Mouse (Mus musculus) thymus, adult 2 months (tissue): ENCODE measurements around the gene Ocm. TPM values are rescaled to one million over a fixed set of nuclear protein-coding genes. Genes with fewer than 3 reads are reported as not detected.

Experiments used
- DNase-seq: peaks from one replicate; pipeline ENCODE4 v3.0.0; 2021
- H3K27ac ChIP-seq: fragments of 200-500 bp; 2 replicates; pipeline ENCODE4 v1.5.1; 2012; ENCODE audit warnings: low read length, control low read depth; ENCODE audit not compliant: control insufficient read depth, insufficient read depth
- H3K27me3 ChIP-seq: fragments of 200-500 bp; 2 replicates; pipeline ENCODE4 v1.6.1; 2012; ENCODE audit warnings: mild to moderate bottlenecking, low read length, moderate library complexity, mixed read lengths; ENCODE audit not compliant: control insufficient read depth, insufficient read depth
- H3K36me3 ChIP-seq: fragments of 200-500 bp; 2 replicates; pipeline ENCODE4 v1.6.1; 2012; ENCODE audit warnings: mild to moderate bottlenecking, low read length, moderate library complexity; ENCODE audit not compliant: control insufficient read depth, insufficient read depth
- H3K4me1 ChIP-seq: fragments of 200-500 bp; replicated peaks from 2 replicates; pipeline ENCODE4 v1.6.1; 2012; ENCODE audit warnings: low read length; ENCODE audit not compliant: control insufficient read depth, insufficient read depth
- H3K4me3 ChIP-seq: fragments of 200-500 bp; 2 replicates; pipeline ENCODE4 v1.5.1; 2012; ENCODE audit warnings: mild to moderate bottlenecking, low read length, control low read depth, moderate library complexity; ENCODE audit not compliant: control insufficient read depth, insufficient read depth
- CTCF ChIP-seq: fragments of 200-500 bp; IDR thresholded peaks from 2 replicates; pipeline ENCODE4 v1.5.1; 2012; ENCODE audit warnings: mild to moderate bottlenecking, control low read depth, low read length, moderate library complexity, borderline replicate concordance; ENCODE audit not compliant: control insufficient read depth, poor library complexity, insufficient read depth; ENCODE audit errors: extremely low read depth
- POLR2A ChIP-seq: fragments of 200-500 bp; IDR thresholded peaks from 2 replicates; pipeline ENCODE4 v1.6.1; 2012; ENCODE audit warnings: mild to moderate bottlenecking, low read length, control low read depth, moderate library complexity; ENCODE audit not compliant: control insufficient read depth, poor library complexity, insufficient read depth; ENCODE audit errors: extremely low read depth
- WGBS: fragments of 180-500 bp; shearing (Covaris S2); methylation state at CpG from one replicate; pipeline ENCODE4 v1.1.7; 2018; 5-methylcytosine and 5-hydroxymethylcytosine counted together
- polyA plus RNA-seq: library from polyadenylated mRNA; depleted of rRNA; stranded (reverse); fragments of >200 nt; gene quantifications from 2 replicates; pipeline ENCODE4 v1.2.3, GENCODE M21; 2012; rRNA removed

The Ocm gene
- not detected in 2 replicates for polyA plus RNA-seq

- no peak for TF ChIP-seq CTCF
- TF ChIP-seq POLR2A = no peak
- no peaks in the 10 kb centered on the region for H3K36me3 ChIP-seq
- H3K4me1 ChIP-seq = no peaks in the 10 kb centered on the region
- no peaks in the 10 kb centered on the region for H3K27me3 ChIP-seq
- no peak for DNase-seq
- no peak within 1 kb of the TSS for H3K27ac ChIP-seq
- no peak within 1 kb of the TSS for H3K4me3 ChIP-seq
- 10% methylated on average over 11 of the region's 11 CpGs for WGBS
Observed at GRCm38 (mm10) chr5:144026620-144027263, at the start of gene Ocm. Gene Ocm (minus strand): TSS chr5:144026670.

- Histone ChIP-seq H3K27ac (no peak overlapping the region), H3K27me3 (no peaks in the 10 kb centered on the region), H3K4me1 (no peaks in the 10 kb centered on the region), H3K4me3 (no peak overlapping the region), H3K36me3 (no peaks in the 10 kb centered on the region)
- no peak for DNase-seq
- 67% methylated on average over 1 of the region's 1 CpGs for WGBS
- no peak for TF ChIP-seq CTCF
- no peak for TF ChIP-seq POLR2A
Observed at GRCm38 (mm10) chr5:144071249-144071648, 44.8 kb upstream of the Ocm start.

GRCm38 (mm10) chr5:144070064-144070463 lies 43.6 kb upstream of the Ocm start:
- Histone ChIP-seq H3K27me3 (no peaks in the 10 kb centered on the region), H3K4me3 (no peak overlapping the region), H3K27ac (no peak overlapping the region), H3K36me3 (no peaks in the 10 kb centered on the region), H3K4me1 (no peaks in the 10 kb centered on the region)
- 91% methylated on average over 1 of the region's 1 CpGs for WGBS
- no peak for TF ChIP-seq POLR2A
- TF ChIP-seq CTCF = no peak
- no peak for DNase-seq

- DNase-seq = no peak
- no peaks in the 10 kb centered on the region for H3K27me3 ChIP-seq
- WGBS = 89% methylated on average over 2 of the region's 2 CpGs
- no peak for TF ChIP-seq POLR2A
- TF ChIP-seq CTCF = no peak
- H3K27ac ChIP-seq = no peak overlapping the region
- H3K4me3 ChIP-seq = no peak overlapping the region
- H3K36me3 ChIP-seq = no peaks in the 10 kb centered on the region
- H3K4me1 ChIP-seq = no peaks in the 10 kb centered on the region
Observed at GRCm38 (mm10) chr5:144066036-144066435, 39.6 kb upstream of the Ocm start.

- Histone ChIP-seq H3K27me3 (no peaks in the 10 kb centered on the region), H3K4me3 (no peak overlapping the region), H3K36me3 (no peaks in the 10 kb centered on the region), H3K4me1 (no peaks in the 10 kb centered on the region), H3K27ac (no peak overlapping the region)
- TF ChIP-seq POLR2A (no peak), CTCF (no peak)
- 85% methylated on average over 5 of the region's 5 CpGs for WGBS
- no peak for DNase-seq
Observed at GRCm38 (mm10) chr5:144064093-144064492, 37.6 kb upstream of the Ocm start.

- no peak overlapping the region for H3K4me3 ChIP-seq
- no peaks in the 10 kb centered on the region for H3K4me1 ChIP-seq
- no peaks in the 10 kb centered on the region for H3K27me3 ChIP-seq
- no peaks in the 10 kb centered on the region for H3K36me3 ChIP-seq
- 90% methylated on average over 6 of the region's 6 CpGs for WGBS
- no peak for TF ChIP-seq CTCF
- TF ChIP-seq POLR2A = no peak
- DNase-seq = no peak
- H3K27ac ChIP-seq = no peak overlapping the region
Observed at GRCm38 (mm10) chr5:144054340-144054739, 27.9 kb upstream of the Ocm start.

GRCm38 (mm10) chr5:144053450-144053849 lies 27.0 kb upstream of the Ocm start:
- Histone ChIP-seq H3K27me3 (no peaks in the 10 kb centered on the region), H3K36me3 (no peaks in the 10 kb centered on the region), H3K4me1 (no peaks in the 10 kb centered on the region), H3K4me3 (no peak overlapping the region), H3K27ac (no peak overlapping the region)
- TF ChIP-seq CTCF = no peak
- no peak for TF ChIP-seq POLR2A
- no peak for DNase-seq
- 66% methylated on average over 3 of the region's 3 CpGs for WGBS
